Mouse (Mus musculus) midbrain, embryonic 16.5 days (tissue): Measurements from ENCODE around the gene Pbsn. TPM values are rescaled to one million over a fixed set of nuclear protein-coding genes. Genes with fewer than 3 reads are reported as not detected.
A peak's percentile ranks its signal among the peaks of the same experiment; 100 is the strongest.
"Not testable (repeated sequence)": the region's sequence is repeated elsewhere in the genome, so short reads cannot be mapped to it uniquely, and the experiment has no call there.

Experiments used
- ATAC-seq: fragments of 200-750 bp; cut with Nextera tagmentation; 2 replicates; pipeline ENCODE4 v1.8.0; 2017; ENCODE audit warnings: moderate TSS enrichment
- H3K27ac ChIP-seq: fragments of 300-500 bp; sonication (generic); 2 replicates; pipeline ENCODE4 v1.5.1; 2014; ENCODE audit warnings: mild to moderate bottlenecking, low read length, mixed read lengths
- H3K27me3 ChIP-seq: fragments of 300-500 bp; sonication (generic); 2 replicates; pipeline ENCODE4 v1.6.1; 2014; ENCODE audit warnings: low read depth, low read length, mixed read lengths; ENCODE audit not compliant: control insufficient read depth, insufficient read depth
- H3K36me3 ChIP-seq: fragments of 300-500 bp; sonication (generic); 2 replicates; pipeline ENCODE4 v1.6.1; 2014; ENCODE audit warnings: mild to moderate bottlenecking, low read length, moderate library complexity, mixed read lengths; ENCODE audit not compliant: control insufficient read depth, insufficient read depth
- H3K4me1 ChIP-seq: fragments of 300-500 bp; sonication (generic); 2 replicates; pipeline ENCODE4 v1.6.1; 2014; ENCODE audit warnings: mild to moderate bottlenecking, low read length, mixed read lengths; ENCODE audit not compliant: control insufficient read depth, insufficient read depth
- H3K4me2 ChIP-seq: fragments of 300-500 bp; sonication (generic); 2 replicates; pipeline ENCODE4 v1.6.1; 2014; ENCODE audit warnings: mild to moderate bottlenecking, low read length, mixed read lengths
- H3K4me3 ChIP-seq: fragments of 300-500 bp; sonication (generic); 2 replicates; pipeline ENCODE4 v1.5.1; 2014; ENCODE audit warnings: low read depth, mild to moderate bottlenecking, low read length, moderate library complexity, mixed read lengths
- H3K9ac ChIP-seq: fragments of 300-500 bp; sonication (generic); 2 replicates; pipeline ENCODE4 v1.6.1; 2014; ENCODE audit warnings: low read depth, low read length, mixed read lengths
- H3K9me3 ChIP-seq: fragments of 300-500 bp; sonication (generic); replicated peaks from 2 replicates; pipeline ENCODE4 v1.6.1; 2014; ENCODE audit warnings: mild to moderate bottlenecking, low read length, mixed read lengths; ENCODE audit not compliant: control insufficient read depth, poor library complexity, severe bottlenecking
- WGBS: fragments of 180-500 bp; shearing (Covaris S2); extraction: QIAGEN DNeasy Blood & Tissue Kit; methylation state at CpG from one replicate; pipeline ENCODE4 v1.1.7; 2014; 5-methylcytosine and 5-hydroxymethylcytosine counted together
- polyA plus RNA-seq: library from polyadenylated mRNA; unstranded; fragments of >200 nt; fragmentation: Nextera tagmentation; extraction: Ambion mirVana; gene quantifications from 2 replicates; pipeline ENCODE4 v1.2.1, GENCODE M21; 2015

Gene Pbsn
- polyA plus RNA-seq: not detected in 2 replicates

DNA sequence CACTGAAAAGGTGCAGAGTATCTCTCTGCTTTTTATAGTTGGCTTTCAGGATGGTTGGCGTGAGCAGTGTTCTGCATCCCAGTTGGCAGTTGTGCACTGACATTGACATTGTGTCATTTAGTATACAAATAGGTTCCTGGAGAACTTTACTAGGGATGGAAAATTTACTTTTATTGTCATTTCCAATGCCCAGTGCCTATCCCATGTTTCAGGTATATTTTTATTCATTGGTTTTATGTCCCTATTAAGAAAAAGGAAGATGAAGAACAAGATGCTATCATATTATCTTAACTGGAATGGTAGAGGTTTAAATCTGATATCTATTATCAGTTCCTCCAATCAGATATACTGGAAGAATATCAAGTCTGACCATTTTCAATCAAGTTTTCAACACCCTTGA, at the start of gene Pbsn:
Pbsn (minus strand) TSS at position 101 of the 400 bp plus-strand sequence.
- Histone ChIP-seq H3K9me3 (no peaks in the 10 kb centered on the region), H3K9ac (no peak within 1 kb of the TSS)
- WGBS: 82% methylated on average over 1 of the region's 1 CpGs

GRCm38 (mm10) chrX:77880033-77880432, 26.6 kb upstream of the Pbsn start:
- not testable (repeated sequence) for H3K4me2 ChIP-seq
- WGBS: 52% methylated on average over 2 of the region's 4 CpGs

More for the DNA sequence above, at the start of gene Pbsn:
- H3K27me3 ChIP-seq: no peaks in the 10 kb centered on the region
- no peaks in the 10 kb centered on the region for H3K4me1 ChIP-seq
- H3K27ac ChIP-seq: no peak within 1 kb of the TSS
- no peaks in the 10 kb centered on the region for H3K36me3 ChIP-seq
- no peak within 1 kb of the TSS for H3K4me3 ChIP-seq
- ATAC-seq: no peak
- no peak within 1 kb of the TSS for H3K4me2 ChIP-seq

GRCm38 (mm10) chrX:77864458-77864857, 11.0 kb upstream of the Pbsn start, which contains the start of gene Gm14744:
Gm14744 (plus strand) TSS chrX:77864758.
- H3K9me3 ChIP-seq, H3K4me1 ChIP-seq, H3K4me2 ChIP-seq, H3K4me3 ChIP-seq, ATAC-seq, H3K27ac ChIP-seq, H3K27me3 ChIP-seq, H3K36me3 ChIP-seq, H3K9ac ChIP-seq: not testable (repeated sequence)
- 95% methylated on average over 2 of the region's 2 CpGs for WGBS

More at GRCm38 (mm10) chrX:77880033-77880432, 26.6 kb upstream of the Pbsn start:
- H3K27me3 ChIP-seq, H3K27ac ChIP-seq, H3K36me3 ChIP-seq, H3K4me1 ChIP-seq, H3K4me3 ChIP-seq, H3K9ac ChIP-seq, H3K9me3 ChIP-seq, ATAC-seq: not testable (repeated sequence)

GRCm38 (mm10) chrX:77812031-77812430, 41.4 kb downstream of the Pbsn start:
- Histone ChIP-seq H3K27me3 (no peaks in the 10 kb centered on the region), H3K4me3 (no peak overlapping the region), H3K4me1 (no peaks in the 10 kb centered on the region), H3K9ac (no peak overlapping the region), H3K36me3 (no peaks in the 10 kb centered on the region), H3K27ac (no peak overlapping the region), H3K9me3 (no peaks in the 10 kb centered on the region), H3K4me2 (no peak overlapping the region)
- ATAC-seq: no peak
- WGBS: 58% methylated on average over 6 of the region's 6 CpGs

GRCm38 (mm10) chrX:77810608-77811206, 42.7 kb downstream of the Pbsn start:
- Histone ChIP-seq H3K27ac (peak overlapping the region; percentile 70), H3K27me3 (no peaks in the 10 kb centered on the region), H3K9ac (peak overlapping the region; percentile 25; the same call in 1 of the 2 replicates), H3K9me3 (no peaks in the 10 kb centered on the region), H3K36me3 (no peaks in the 10 kb centered on the region), H3K4me1 (no peaks in the 10 kb centered on the region), H3K4me2 (peak overlapping the region; percentile 39), H3K4me3 (peak overlapping the region; percentile 39)
- WGBS: 24% methylated on average over 17 of the region's 17 CpGs
- peak; percentile 95 for ATAC-seq

DNA sequence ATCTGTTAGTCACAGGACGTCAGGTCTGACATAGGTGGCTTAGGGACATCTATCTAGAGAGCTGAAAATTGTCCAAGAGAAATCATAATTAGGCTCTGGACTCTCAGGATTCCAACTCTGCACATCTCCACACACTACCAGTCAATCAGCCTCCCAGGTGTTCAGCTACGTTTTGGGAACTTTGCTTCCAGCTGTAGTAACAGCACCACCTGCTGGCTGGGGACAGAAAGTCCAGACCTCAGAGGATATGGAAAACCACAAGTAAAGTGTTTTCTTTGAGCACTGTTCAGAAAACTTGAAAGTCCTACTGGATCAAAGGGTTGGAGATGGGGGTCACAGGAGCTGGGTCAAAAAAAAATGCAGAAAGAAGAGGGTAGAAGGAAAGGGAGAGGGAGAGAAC, 44.8 kb downstream of the Pbsn start:
- Histone ChIP-seq H3K27me3 (no peaks in the 10 kb centered on the region), H3K36me3 (no peaks in the 10 kb centered on the region), H3K9me3 (no peaks in the 10 kb centered on the region), H3K4me2 (no peak overlapping the region), H3K9ac (no peak overlapping the region), H3K4me3 (no peak overlapping the region), H3K27ac (no peak overlapping the region), H3K4me1 (no peaks in the 10 kb centered on the region)
- ATAC-seq: no peak
- WGBS: 13% methylated on average over 2 of the region's 2 CpGs

GRCm38 (mm10) chrX:77802293-77802692, 51.1 kb downstream of the Pbsn start:
- H3K36me3 ChIP-seq: no peaks in the 10 kb centered on the region
- no peak overlapping the region for H3K4me3 ChIP-seq
- H3K27ac ChIP-seq: no peak overlapping the region
- no peaks in the 10 kb centered on the region for H3K27me3 ChIP-seq
- no peak for ATAC-seq
- no peak overlapping the region for H3K4me2 ChIP-seq
- no peak overlapping the region for H3K9ac ChIP-seq
- H3K9me3 ChIP-seq: no peaks in the 10 kb centered on the region
- 79% methylated on average over 2 of the region's 2 CpGs for WGBS
- H3K4me1 ChIP-seq: no peaks in the 10 kb centered on the region

DNA sequence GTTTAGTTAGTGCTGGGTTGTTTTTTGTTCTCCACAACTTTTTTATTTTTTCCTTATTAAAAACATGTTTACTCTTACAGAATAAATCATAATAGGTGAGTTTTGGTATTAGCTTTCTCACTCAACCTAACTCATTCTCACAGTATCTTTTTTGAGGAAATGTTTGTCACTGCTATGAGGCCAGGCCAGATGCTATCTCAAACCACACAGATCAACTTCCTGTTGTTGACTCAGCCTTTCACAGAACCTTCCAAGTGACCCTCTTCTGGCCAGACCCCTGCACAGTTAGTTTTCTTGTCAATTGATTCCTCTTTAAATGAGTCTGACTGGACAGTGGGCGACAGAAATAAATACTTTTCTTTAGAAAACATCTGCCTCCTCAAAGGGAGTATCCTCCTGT, 51.9 kb downstream of the Pbsn start:
- Histone ChIP-seq H3K9me3 (no peaks in the 10 kb centered on the region), H3K9ac (no peak overlapping the region), H3K36me3 (no peaks in the 10 kb centered on the region), H3K27ac (no peak overlapping the region), H3K4me1 (no peaks in the 10 kb centered on the region), H3K27me3 (no peaks in the 10 kb centered on the region), H3K4me3 (no peak overlapping the region), H3K4me2 (no peak overlapping the region)
- ATAC-seq: no peak
- WGBS: 75% methylated on average over 1 of the region's 1 CpGs

DNA sequence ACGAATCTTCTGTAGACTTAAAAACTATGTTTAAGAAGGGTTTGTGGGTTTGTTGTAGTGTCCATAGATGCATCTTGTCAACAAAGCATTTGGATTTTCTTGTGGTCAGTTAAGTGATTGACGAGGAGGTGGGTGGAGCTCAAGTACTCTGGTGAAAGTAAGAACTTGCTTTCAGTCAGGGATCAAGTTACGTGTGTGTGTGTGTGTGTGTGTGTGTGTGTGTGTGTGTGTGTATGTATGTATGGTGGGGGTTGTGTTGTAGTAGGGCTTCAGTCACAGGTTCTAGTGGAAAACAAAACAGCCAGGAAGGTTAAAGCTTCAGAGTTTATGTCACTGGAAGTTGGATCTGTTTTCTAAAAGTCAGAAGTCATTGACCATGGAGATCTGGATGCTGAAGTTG, 53.9 kb downstream of the Pbsn start:
- Histone ChIP-seq H3K27ac (no peak overlapping the region), H3K9ac (no peak overlapping the region), H3K4me1 (no peaks in the 10 kb centered on the region), H3K4me2 (no peak overlapping the region), H3K9me3 (no peaks in the 10 kb centered on the region), H3K27me3 (no peaks in the 10 kb centered on the region), H3K4me3 (no peak overlapping the region), H3K36me3 (no peaks in the 10 kb centered on the region)
- ATAC-seq: no peak
- 85% methylated on average over 3 of the region's 3 CpGs for WGBS
